Mouse (Mus musculus): ENCODE measurements around the gene Tmem164.

Tmem164 gene

GRCm38 (mm10) chrX:142750775-142751174 is 69.6 kb downstream of the Tmem164 start:
- DNase-seq (ENCODE audit: low spot score), result no peak

DNA sequence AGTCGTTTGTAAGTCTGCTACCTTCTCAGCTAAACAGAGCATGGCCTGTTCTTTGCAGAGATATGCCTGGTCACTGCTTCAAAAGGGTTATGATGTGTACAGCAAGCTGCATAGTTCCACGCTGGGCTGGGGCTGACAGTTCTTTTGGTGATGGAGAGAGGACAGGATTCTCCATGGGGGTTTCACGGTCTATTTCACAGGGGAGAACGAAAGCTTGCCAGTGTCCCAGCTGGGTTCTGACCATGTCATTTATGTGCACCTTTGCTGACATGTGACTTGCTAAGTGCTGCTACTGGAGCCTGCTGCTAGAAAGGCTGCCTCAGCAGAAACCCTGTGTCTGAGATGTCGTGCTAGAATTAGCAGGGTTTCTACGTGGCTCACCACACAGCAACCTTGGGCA is 74.3 kb downstream of the Tmem164 start:
- no peak for DNase-seq (ENCODE audit: low spot score)

DNA sequence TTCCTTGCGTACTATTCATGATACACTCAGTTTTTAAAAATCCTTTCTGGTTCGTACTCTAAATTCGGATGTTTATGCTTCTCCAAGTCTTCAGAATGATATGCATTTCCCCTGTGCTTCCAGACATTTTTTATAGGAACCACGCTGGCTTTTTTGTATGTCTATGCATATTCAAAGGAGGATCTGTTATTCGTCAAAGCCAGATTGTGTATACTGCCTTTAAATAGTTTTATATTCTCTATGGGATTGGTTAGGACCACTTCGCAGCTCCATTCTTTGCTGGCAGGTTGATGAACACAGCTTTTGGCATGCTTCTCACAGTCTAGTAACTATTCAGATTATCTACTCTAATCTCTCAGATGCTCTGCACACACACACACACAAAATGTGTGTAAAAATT is 79.2 kb downstream of the Tmem164 start:
- no peak for DNase-seq (ENCODE audit: low spot score)

- no peak for DNase-seq (ENCODE audit: low spot score)
Measured at GRCm38 (mm10) chrX:142763337-142763736, 82.1 kb downstream of the Tmem164 start.

GRCm38 (mm10) chrX:142769698-142770097 is 88.5 kb downstream of the Tmem164 start:
- no peak for DNase-seq (ENCODE audit: low spot score)

DNA sequence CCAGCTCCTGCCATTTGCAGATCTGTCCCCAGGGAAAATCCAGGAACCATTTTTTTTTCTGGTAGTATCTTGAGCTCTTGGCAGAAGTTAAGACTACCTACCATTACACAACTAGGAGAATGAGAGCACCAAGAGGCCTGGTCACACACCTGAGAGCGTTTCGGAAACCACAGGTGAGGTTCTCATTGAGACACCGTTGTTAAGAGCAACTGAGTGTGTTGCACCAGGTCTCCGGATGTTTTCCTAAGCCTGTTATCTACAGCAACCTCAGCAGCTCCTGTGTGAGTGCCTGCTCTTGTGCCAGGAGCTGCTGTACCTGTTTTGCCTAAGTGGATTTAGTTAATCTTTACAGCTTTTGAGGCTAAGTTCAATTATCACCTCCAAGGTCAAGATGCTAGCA is 92.5 kb downstream of the Tmem164 start:
- no peak for DNase-seq (ENCODE audit: low spot score)

DNA sequence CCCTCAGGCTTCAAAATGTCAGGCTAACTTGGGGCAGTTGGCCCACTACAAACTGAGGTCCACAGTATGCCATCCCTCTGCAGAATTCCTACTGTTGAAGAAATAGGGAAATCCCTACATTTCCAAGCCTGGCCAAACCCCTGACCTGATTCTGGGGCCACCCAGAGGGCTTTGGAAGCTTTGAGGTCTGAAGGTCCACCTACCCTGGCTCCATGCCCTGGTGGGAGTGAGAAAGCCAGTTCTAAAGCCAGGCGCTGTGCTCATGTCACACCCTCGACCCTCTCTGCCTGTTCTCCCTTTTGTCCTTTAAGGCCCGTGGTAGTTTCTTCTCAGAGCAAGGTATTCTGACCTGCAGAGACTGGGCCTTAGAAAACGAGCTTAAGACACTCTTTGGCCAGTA is 94.9 kb downstream of the Tmem164 start:
- DNase-seq (ENCODE audit: low spot score), result no peak

DNA sequence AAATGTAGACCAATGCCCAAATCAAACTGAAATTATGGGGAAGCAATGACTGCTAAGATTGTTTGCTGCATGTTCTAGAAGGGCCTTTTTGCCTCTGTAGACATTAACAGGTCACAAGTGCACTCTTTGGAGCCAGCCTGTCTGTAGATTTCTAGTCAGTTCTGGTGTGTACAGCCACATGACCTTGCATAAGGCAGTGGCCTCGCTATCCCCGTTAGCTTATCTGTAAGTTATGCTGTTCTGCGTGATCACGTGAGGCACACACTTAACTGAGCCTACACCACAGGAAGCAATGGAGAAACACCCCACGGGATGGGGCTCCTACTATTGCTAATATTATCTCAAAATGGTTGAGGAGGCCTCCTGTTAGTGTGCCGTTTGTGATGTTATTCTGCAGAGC is 97.4 kb downstream of the Tmem164 start:
- DNase-seq (ENCODE audit: low spot score), result no peak

DNA sequence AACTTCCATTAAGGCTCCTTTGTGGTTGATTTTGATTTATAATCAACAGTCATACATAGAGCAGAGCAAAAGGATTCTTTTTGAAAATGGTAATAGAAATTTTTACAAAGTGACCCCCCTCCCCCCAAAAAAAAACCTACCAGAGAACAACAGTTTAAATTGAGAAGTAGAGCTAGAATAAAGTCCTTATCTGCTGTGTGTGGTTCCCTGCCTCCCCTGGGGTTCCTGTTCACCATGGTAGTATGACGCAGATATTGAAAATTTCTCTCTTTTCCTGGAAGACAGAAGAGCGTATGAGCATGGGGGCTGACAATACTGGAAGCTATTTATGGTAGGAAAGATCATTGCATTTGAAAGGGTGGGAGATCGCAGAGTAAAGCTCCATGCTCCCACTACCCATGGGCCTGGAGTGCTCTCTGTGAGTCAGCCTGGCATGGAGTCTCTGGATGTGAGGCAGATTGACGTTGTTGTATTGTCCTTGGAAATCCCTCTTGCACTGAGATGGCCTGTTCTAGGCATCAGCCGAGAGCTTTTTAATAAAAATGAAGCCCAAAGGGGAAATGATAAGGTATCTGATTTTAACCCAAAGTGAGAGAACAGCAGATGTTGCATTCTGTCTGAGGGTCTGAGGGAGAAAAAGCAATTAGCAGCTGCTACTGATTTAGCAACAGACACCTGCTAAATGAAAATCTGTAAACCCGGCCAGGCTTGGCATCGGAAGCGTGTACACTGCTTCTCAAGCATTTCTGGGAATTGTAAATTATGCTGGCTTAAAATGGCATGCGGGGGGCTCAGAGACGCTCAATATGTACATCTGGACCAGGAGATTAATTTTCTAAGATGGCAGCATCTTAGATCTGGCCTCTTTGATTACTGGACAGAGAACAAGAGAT is 105.2 kb downstream of the Tmem164 start:
- no peak for DNase-seq (ENCODE audit: low spot score)

DNA sequence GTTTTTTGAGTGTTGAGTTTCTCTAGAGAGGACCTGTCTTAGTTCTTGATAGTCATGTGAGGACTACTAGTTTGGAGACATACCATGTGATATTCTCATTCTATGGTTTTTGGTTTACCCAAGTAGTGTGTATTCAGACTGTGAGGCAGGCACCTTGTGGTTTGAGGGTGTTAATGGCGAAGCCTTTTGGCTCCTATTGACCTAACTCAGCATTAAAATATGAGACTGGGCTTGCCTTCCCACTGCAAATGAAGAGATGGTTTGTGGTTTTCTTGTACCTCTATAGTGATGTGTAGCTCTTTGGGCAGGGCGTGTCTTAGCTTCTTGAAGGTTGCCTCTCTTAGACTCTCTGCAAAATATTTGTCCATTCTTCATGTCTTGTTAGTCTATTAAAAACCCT is 111.0 kb downstream of the Tmem164 start:
- DNase-seq (ENCODE audit: low spot score), result no peak

GRCm38 (mm10) chrX:142794069-142794610 is 112.9 kb downstream of the Tmem164 start:
- DNase-seq (ENCODE audit: low spot score), result no peak

GRCm38 (mm10) chrX:142804596-142804995 is 123.4 kb downstream of the Tmem164 start:
- no peak for DNase-seq (ENCODE audit: low spot score)

- DNase-seq (ENCODE audit: low spot score), result no peak
Measured at GRCm38 (mm10) chrX:142806126-142806525, 124.9 kb downstream of the Tmem164 start.

DNA sequence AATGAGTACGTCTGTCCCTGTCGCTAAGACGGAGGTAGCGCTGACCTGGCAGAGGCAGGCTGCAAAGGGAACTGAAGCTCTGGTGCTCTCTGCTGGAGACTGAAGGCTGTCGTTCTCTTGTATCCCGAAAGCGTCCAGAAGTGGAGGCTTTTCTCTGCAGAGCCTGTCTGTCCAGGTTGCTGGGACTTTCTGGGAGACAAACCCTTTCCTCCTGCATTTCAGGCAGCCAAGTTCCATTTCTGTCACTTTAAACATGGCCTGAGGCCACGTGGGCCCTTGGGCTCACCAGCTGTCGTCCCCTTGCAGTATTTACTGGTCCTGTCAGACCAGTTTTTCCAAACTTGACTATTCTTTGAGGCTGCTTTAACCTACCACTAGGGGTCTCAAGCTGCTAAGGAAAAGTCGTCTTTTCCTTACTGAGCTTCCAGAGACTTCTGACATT is 125.4 kb downstream of the Tmem164 start:
- no peak for DNase-seq (ENCODE audit: low spot score)

- DNase-seq (ENCODE audit: low spot score), result no peak
Measured at GRCm38 (mm10) chrX:142808411-142808810, 127.2 kb downstream of the Tmem164 start.

GRCm38 (mm10) chrX:142813146-142813545 is 131.9 kb downstream of the Tmem164 start:
- DNase-seq (ENCODE audit: low spot score), result no peak

GRCm38 (mm10) chrX:142818057-142818682 is 137.0 kb downstream of the Tmem164 start:
- DNase-seq (ENCODE audit: low spot score), result no peak

GRCm38 (mm10) chrX:142821239-142821638 is 140.0 kb downstream of the Tmem164 start:
- DNase-seq (ENCODE audit: low spot score), result no peak

DNA sequence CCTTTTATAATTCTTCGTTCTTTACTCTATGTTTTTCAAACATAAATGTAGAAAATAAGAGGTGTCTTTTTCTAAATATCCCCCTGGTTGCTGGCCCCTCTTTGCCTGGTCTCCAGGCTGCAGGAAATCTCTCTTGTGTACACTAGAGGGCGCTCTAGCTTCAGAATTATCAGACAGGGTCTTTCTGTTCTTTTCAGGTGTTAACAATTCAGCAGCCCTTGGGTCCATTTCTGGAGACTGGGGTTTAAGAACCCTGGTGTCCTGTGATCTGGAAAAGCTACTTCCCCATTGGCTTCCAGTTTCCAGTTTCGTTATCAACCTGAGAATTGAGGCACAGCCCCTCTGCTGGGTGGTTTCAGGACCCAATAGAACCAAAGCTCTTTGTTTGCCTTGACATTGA is 140.6 kb downstream of the Tmem164 start:
- DNase-seq (ENCODE audit: low spot score), result no peak

GRCm38 (mm10) chrX:142825309-142825708 is 144.1 kb downstream of the Tmem164 start:
- no peak for DNase-seq (ENCODE audit: low spot score)

GRCm38 (mm10) chrX:142827644-142828043 is 146.4 kb downstream of the Tmem164 start:
- no peak for DNase-seq (ENCODE audit: low spot score)

DNA sequence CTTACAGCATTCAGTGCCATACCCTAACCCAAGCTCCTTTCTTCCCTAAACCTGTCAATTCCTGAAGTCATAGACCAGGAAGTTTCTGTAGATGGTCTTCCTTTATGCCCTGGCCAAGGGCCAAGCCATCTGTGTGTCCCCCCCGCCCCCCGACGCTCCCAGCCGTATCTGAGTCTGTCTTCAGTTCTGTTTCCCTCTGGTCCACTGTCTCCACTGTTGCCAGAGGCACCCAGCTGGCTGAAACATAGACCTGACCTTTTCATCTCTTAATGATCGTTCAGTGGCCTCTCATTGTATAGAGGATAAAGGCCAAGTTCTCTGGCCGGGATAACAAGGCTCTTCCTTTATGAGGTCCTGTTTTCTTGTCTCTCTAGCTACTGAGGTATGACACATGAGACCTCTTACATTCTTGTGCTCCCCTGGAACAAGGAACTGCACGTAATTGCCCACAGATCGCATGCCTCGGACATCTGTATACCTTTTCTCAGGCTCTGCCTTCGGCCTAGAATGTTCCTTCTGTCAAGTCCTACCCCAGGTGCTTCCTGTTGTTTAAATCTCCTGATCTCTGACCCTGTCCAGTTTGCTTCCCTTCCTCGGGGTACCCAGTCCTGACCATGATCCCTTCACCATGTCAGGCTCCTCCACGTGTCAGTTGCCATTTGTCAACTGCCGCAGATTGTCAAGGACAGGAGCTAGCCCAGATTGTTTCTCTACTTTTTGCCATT is 147.1 kb downstream of the Tmem164 start:
- DNase-seq (ENCODE audit: low spot score), result no peak

- DNase-seq (ENCODE audit: low spot score), result no peak
Measured at GRCm38 (mm10) chrX:142829267-142829666, 148.1 kb downstream of the Tmem164 start.
